Mouse (Mus musculus) spleen, postnatal 36 days (tissue): ENCODE data around the gene Tsnax.

Experiments
- DNase-seq, 2 experiments: peaks; one replicate each; pipeline ENCODE4 v3.0.0; 2022; ENCODE audit warnings: low spot score in 2 of 2, mixed read lengths in 1 of 2

Tsnax gene

DNA sequence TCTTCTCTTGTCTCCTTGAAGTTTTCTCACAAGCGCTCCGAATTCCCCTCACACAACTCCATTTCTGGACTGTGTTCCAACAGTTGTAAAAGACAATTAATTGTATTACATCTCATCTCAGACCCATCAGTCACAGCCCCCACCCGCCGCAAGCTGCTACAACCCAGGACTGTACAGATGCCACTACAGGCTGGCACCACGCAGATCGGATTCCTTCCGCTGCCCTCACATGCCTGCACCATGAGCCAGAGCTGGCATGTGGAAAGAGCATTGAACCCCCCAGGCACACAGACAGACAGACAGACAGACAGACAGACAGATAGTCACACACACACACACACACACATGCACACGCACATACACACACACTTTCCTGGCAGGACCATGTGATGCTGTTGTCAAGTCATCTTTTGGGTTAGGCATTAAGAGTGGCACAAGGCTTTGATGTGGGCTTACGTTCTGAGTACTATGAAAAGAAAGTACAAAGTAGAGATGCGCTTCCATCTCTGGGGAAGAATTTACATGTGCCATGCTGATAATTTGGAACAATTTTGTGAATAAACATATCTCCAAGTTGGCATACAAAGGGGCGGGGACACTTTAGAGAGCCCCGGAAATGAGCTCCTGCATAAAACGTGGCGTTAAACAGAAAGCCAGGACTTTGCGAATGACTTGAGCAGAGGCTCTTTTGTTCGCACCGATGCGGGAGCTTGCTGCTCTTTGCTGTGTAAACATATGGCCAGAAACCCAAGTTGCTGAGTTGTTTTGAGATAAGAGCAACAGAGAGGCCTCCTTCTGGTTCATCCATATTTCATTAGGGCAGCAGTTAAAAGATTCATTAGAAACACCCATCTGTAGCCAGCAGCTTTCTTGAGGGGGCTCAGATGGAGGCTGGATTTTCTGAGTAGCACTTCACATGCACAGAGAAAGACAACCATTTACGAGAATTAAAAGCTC lies 67.9 kb downstream of the Tsnax start:
- no peak for DNase-seq

DNA sequence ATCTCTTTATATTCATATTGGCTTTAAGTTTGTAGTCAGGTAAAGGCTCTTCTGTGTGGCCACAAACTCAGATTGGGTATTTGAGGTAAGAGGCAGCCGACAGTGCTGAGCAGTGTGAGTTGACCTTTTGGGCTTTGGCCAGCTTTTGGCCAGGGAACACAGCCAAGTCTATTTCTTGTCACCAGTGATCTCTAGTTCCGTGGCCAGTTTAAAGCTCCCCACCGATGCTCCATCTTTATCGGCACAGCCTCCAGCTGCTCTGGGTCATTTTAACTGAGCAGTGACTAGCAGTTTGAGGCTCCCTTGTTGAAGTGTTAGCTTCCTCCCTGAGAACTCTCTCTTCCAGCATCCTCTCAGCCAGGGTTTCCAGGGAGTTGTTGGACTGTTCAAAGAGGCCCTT lies 70.9 kb downstream of the Tsnax start:
- DNase-seq = no peak
